Mouse (Mus musculus) brain, embryonic 18.5 days (tissue): Measurements from ENCODE around the gene Epha4.

Experiments used
- DNase-seq: peaks from one replicate; pipeline ENCODE4 v3.0.0-alpha.2; 2012; ENCODE audit warnings: low read depth, low spot score

Epha4 gene

DNA sequence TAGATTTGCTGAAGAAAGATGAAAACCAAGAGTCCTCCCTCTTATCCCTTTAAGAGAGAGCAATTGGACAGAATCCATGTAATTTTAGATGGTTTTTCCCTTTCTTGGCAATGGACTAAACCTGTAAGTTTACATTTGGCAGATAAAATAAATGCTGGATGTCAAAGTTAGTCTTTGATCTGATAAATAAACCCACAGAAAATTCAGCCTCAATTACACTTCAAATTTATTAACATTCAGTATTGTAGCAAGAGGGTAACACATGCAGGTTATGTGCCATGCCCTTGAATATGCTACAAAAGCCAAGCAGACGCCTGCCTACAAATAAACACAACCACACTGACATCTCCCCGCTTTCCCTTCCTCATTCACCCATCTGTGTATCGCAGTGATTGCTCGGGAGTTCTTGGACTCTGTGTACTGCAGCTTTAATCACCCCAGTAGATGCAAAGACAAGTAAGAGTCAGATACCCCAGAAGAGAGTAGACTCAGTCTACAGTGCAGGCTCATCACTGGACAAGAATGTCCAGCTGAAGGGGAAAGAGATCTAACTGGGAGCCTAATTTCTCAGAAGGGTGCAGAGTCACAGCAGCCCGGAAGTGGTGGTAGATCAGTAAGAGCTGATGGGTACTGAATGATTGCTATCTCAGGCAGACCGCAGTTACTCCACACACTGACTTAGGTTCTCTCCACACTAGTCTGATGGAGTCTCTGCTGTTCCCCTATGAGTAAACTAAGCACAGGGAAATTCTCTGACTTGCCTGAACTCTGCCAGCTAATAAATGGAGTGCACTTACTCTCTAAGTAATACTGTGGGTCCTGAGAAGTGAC lies 29.9 kb downstream of the Epha4 start:
- DNase-seq: no peak

DNA sequence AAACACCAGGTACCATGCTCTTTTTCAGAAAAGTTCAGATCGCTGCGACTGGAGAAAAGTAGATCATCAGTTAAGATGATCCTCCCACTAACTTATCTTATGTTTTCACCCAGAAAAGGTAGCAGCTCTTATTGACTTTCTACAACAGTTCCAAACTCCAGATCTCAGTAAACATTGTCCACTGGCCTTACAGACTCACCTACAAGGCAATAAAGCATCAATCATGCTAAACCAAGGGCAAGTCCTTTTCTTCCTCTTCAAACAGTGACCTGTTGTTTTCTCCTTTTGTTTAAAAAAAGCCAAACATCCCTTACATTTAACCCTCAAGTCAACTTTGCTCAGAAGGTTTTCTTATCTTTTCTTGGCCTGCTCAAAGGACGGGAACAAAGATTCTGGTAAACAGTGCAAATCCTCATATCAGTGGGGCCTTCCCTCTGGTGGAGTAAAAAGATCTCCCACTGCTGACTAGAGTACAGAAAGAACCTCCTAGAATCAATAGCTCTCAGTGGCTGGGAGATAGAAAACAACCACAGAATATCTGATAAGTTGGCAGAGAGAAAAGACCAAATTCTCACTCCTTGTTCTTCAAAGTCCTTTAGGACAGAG lies 39.0 kb downstream of the Epha4 start:
- DNase-seq: no peak

DNA sequence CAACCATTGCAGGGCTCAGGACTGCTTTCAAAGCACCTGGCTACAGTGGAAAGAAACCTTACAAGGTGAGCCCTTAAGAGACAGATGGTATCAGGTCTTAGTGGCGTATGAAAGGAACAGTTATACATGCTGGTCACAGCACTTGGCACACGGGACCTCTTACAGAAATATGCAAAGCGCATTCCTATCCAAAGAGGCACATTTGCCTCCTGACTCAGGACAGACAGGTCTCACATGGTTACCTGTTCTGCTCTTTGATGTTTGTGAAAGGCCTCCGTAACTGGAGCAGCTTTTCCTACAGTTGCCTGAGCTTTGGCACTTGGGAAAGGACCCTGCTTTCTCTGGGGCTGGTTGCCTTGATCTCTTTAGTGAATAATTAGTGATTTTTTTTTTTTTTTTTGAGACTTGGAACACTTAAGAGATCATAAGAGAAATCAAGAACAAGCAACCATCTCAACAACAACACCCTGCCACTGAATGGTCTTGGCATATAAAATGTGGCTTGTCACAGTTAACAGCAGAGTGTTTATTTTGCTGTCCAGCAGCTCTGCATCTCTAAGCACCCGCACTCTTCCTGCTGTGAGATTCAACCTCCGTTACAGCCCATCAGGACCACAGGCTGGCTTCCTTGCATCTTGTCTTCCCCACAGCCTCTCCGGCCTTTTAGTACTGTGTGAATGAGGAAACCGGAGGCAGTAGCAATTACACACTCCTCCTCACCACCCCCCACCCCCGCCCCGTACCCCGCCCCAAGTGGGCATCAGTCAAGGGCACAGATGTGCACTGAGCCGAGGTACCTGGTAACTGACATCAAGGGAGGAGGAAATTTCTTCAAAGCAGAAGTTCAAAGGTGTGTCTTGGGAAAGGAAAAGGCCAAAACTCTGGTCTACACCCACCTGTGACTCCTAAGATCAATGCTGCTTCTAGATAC lies 41.2 kb downstream of the Epha4 start:
- no peak for DNase-seq

DNA sequence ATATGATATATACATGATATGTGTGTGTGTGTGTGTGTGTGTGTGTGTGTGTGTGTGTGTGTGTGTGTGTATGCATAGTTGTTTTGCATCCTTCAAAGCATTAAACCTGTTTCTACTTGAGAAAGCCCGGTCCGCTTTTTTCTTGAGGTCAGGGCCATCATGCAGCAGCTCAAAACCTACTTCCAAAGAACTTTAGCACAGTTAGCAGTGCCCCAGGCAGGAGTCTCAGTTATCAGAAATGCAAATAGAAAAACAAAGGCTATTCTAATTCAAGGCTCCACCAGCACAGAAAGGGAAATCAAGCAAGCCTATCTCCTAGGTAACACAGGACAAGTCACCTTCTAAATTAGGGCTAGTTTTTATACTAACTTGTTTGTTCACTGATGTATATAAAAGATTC lies 42.3 kb downstream of the Epha4 start:
- no peak for DNase-seq

DNA sequence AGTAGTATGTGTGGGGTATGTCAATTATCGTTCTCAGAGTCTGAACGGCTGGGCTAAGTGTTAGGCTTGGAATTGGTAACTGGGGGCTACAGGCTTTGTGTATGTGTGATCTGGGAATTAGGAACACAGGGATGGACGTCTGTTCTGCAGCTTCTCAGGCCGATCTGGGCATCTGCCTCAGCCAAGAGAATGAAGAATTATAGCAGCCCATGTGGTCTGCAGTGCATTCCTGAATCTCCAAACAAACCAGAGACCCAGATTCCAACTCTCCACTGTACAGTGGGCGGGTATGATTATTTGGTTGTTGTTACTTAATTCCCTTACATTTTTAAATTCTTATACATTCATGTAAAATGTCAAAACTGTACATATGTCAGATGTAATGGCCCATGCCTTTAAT lies 43.4 kb downstream of the Epha4 start:
- DNase-seq: no peak

DNA sequence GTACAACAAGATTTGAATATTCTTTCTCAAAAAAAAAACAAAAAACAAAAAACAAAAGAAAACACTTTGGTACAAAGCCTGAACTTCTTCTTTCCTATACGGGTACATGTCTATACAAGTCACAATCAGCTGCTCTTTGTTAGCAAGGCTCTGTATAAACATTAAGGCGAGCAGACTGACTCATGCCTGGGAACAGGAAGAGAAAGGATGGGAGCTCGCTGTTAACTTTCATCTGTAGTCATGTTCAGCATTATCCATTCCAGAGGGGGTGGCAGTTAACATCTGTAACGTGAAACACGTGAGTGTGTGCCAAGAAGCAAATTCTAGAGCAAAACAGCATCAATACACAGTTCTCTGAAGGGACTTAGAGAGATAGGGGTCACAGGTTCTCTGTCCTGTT lies 43.9 kb downstream of the Epha4 start:
- no peak for DNase-seq

DNA sequence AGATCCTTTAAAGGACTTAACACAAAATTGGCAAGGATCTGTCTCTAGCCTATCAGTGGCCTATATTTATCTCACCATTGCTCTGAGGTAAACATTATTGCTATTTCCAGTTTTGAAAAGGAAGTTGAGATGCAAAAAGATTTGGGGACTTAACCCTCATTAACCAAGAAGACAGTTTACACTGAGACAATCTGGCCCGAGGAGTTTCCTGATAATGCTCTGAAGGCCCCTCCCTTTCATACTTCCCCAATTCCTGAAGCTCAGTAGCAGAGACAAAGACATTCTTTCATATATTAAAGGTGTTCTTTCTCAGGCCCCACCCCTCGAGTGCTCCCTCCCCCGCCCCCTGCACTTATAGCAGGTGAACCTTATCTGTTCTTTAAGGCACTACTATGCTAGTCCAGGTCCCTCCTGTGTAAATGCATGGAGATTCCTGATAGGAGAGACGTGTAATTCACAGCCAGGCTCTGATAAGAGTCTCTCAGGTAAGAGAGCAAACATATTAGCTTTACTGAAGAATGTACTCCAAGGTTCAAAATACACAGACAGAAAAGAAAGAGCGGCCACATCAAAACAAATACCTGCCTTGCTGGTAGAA lies 46.1 kb downstream of the Epha4 start:
- no peak for DNase-seq

DNA sequence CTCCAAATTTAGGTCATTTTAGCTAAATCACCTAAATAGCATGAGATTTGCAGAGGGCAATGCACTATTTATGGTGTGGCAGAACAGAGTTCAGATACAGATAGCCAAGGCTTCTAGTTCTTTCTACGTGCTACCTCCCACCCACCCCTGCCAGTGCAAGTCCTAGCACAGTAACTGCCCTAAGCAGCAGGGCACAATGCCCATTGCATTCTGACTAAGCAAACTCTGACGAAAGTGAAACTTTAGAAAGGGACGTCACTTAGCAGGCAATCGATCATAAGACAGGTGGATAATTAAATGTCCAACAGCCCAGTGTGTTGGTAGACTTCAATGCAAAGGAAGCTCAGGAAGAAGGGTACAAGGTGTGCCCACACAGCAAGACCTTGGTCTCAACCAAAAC lies 49.4 kb downstream of the Epha4 start:
- DNase-seq: no peak

DNA sequence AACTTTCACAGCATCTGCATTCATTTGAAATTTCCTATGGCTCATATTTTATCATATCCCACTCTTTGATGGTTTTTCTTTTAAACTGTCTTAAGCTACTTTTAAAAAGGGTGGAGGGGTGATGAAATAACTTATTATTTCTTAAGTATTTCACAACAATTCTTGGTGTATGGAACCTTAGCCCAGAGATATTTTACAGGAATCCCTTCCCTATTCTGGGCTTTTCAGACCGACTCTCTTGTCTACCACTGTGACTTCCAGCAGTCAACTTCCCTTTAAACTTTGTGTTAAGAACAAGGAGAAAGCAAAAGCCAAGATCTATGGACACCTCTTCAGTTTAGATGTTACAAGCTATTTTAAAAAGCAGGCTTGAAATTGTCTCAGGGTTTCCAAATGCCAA lies 50.8 kb downstream of the Epha4 start:
- no peak for DNase-seq

DNA sequence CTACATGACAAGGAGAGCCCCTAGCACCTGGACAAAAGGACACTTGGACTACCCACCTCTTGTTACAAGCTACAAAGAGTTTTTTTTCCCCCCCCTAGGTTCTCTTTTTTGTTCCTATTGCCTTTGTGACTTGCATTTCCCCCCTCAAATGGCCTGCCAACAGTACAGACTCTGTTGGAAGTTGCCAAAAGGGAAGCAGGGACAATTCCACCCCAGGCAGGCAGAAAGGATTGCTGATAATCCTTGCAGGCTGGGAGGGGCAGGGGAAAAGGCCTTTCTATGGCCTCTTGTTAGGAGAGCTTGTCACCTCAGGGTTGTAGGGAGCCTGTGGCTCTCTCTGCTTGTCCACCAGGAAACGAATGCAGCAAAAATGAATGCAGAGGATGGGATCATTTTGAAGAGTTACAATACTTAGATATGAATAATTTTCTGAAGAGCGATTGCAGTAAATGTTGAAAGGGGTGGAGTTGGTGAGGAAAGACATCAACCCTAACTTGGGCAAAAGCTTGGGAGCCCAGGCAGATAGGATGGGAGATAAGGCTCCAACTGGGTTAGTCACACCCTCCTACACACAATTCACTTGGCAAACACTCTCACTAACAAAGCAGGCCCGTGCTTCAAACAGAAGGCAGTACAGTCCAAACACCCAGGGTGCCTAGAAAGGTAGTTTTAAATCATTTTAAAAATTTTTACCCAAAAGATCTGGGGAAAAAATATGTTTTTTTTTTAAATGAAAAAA lies 52.8 kb downstream of the Epha4 start:
- DNase-seq: no peak

DNA sequence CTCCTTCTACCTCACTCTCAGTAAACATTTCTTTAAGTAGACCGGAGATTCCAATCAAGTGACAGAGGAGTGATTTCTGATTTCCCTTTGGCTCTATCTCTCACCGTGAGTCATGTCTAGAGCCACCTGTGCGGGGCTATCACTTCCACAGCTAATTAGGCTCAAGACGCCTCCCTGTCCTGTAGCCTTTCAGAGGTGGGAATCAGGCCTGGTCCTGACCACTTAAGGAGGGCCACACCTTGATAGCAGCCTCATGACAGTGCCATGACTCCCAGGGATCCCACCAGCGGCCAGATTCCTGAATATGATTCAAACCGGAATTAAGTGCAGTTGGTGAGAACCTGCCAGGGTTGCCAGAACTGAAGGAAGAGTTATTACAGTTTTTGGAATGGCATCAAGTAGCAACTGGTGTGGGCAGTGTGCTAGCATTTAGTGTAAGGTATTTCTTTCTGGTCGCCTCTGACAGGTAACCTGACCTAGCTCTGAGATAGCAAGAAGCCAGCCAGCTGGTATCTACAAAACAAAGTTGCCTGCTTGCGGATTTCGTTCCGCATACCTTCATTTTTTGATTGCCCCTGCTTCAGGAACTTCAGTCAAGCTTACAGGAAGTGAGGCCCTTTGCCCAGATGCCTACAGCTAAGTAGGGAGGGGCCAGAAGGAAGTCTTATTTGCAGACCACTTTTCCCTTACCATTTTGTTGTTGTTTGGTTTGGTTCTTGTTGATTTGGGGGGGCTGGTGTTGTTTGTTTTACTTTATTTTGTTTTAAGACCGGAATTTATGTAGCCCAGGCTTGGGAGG lies 53.9 kb downstream of the Epha4 start:
- no peak for DNase-seq

DNA sequence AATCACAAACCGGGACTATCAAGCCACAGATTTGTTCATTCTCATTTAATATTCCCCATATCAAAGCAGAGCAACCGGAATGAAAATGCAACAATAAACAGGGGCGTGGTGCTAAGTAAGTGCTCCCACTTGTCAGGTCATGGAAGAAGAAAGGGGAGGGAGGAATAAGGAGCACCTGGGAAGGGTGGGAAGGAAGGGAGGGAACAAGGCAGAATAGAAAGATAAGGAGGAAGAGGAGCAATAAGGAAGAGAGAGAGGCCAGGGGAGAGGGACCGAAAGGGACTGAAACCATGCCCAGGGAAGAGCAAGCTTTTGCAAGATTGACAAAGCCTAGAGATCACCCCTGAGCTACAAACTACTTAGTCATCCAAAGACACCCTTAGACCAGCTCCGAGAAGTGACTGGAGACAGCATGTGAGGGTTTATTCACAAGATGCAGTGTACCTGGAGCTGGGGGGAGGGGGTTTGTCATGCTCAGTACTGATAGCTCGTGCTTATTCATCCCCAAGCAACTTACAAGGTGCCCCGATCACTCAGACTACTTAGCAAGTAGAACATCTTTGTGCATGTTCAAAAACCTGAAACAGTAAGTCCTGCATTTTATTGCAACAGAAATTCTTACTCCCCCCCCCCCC lies 56.0 kb downstream of the Epha4 start:
- DNase-seq: no peak

DNA sequence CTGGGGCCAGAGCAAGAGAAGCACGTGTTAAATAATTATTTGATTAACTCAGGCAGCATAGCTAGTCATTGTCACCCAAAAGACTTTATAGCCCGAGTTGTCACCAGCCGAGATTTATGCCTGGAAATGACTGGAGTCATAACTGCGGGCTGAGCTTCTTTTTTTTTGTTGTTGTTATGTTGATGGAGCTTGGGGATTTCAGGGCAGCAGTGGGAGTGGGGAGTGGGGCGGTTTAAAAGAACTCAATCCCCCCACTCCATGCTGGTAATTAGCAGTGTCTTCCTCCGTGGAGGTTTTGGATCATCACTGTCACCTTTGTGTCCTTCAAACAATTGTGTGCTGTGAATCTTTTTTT lies 57.5 kb downstream of the Epha4 start:
- no peak for DNase-seq

DNA sequence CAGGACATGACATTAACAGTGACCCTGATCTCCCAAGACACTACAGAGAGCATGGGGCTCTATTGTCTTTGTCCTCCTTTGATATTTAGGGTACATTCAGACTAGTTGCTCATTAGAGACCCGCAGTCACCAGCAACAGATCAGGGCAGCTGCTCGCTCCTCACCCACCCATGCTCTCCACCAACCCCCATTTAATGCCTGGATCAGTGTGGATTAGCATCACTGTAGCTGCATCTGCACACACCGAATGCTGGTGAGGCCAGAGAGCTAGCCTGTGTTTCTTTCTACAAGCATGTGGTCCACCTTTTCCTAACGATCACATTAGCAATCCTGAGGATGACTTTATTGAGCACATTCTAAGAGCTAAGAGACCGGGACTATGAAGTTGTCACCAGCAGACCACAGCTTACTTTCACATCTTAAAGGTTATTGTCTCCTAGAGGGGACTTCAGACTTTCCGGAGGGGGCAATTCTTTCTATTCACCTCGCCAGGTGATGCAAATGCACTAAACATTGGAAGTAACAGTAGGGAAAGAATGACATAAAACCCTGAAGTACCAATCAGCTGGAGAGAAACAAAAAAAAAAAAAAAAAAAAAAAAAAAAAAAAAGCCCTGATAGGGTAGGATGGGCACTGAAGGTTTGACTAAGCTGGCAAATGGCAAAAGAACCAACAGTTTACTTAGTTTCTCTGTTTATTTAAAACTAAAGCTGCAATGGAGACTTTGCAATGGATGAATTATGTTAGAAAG lies 58.0 kb downstream of the Epha4 start:
- DNase-seq: no peak

DNA sequence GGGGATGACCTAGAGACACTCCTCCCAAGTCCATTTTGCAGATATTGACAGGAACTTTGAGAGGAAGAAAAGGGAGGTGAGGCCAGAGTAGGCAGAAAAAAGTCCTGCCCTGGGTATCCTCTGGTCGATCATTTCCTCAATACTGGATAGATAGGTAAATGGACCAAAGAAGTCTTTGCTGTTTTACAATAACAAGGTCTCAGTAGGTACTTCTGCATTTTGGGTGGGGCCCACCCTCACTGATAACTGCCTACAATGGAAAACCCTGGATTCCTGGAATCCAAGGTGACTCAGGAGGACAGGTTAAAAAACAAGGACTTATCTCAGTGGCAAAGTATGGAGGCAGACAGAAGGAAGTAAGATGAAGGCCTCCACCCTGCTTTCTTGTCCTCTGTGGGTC lies 61.1 kb downstream of the Epha4 start:
- no peak for DNase-seq

DNA sequence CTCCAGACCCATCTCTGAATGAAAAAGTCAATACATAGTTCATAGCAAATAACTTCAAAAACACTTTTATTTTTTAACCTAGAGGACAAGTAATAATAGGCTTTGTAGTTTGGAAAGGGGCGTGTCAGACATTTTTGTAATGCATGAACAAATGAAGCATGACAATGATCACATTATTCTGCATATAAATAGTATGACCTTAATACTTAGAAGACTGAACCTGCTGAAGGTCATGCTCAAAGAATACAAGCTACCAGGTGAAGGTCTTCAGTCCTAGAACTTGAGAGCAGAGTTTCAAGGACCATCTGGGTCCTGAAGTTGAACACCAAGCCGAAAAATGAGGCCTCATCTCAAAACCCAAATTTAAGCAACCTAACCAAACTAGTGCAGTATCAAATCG lies 62.2 kb downstream of the Epha4 start:
- no peak for DNase-seq

DNA sequence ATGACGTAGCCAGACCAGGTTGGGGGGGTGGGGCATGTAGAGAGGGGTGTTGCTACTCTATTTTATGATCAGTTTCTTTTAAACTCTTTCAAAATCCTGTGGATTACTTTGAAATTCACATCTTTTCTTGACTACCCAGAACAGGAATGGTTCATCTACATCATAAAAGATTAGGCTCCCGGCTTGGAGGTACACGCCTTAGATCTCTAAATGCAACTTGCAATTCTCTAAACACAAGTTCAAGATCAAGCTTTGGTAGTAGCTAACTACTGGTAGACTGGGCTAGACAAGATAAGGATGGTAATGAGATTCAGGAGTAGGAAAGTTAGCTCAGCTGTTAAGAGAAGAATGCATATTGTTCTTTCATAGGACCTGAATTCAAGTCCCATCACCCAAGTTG lies 63.3 kb downstream of the Epha4 start:
- no peak for DNase-seq

DNA sequence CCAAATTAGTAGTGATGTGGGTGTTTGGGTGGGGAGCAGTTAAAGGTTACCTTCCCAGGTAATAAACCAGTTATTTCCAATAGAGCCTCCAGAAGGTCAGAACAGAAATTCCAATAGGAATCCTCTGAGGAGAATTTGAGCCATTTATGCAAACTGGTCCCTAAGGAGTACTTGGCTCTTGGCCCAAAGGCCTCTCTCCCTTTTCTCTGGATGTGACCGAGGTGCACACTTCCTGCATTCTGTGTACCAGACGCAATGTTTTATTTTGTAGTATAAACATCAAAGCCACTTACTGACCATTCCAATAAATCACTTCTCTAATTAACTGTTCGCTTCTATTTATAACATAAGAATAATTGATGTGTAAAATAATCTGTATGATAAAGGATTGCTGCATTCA lies 64.7 kb downstream of the Epha4 start:
- no peak for DNase-seq

DNA sequence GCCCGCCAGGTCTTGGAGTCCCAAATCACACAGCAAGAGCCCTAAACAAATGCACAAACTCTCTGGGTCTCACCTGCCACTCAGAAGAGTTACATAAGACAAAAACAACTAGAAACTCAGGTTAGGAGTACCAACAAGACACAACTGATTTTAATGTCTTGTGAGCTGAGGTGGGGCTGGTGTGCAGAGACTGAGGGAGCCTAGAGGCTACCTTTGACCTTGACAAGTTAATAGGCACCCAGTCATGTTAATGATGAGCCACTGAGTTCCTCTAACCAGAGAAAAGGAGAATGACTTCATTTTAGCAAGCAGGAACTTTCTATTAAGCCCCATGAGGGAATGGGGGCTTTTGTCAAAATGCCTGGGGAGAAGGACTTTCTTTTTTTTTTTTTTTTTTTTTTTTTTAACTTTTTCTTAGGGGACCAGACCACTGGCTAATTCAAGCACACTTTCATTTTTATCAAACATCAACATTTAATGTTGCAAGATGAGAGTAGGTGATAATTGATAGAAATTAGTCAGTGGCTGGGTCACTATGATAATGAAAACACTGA lies 67.8 kb downstream of the Epha4 start:
- no peak for DNase-seq
